Mouse (Mus musculus) kidney, embryonic 16.5 days (tissue): ENCODE data around the gene Nudt3. TPM values are rescaled to one million over a fixed set of nuclear protein-coding genes. Genes with fewer than 3 reads are reported as not detected.
A peak's percentile ranks its signal among the peaks of the same experiment; 100 is the strongest.
"Not testable (repeated sequence)": the region's sequence is repeated elsewhere in the genome, so short reads cannot be mapped to it uniquely, and the experiment has no call there.

Experiments used
- ATAC-seq: fragments of 200-750 bp; cut with Nextera tagmentation; 2 replicates; pipeline ENCODE4 v1.8.0; 2017; ENCODE audit warnings: moderate TSS enrichment; ENCODE audit not compliant: low FRiP score, low TSS enrichment
- H3K27ac ChIP-seq: fragments of 300-500 bp; sonication (generic); 2 replicates; pipeline ENCODE4 v1.5.1; 2014; ENCODE audit warnings: low read length
- H3K27me3 ChIP-seq: fragments of 300-500 bp; sonication (generic); 2 replicates; pipeline ENCODE4 v1.6.1; 2014; ENCODE audit warnings: low read length, control low read depth, mixed read lengths; ENCODE audit not compliant: insufficient read depth
- H3K36me3 ChIP-seq: fragments of 300-500 bp; sonication (generic); 2 replicates; pipeline ENCODE4 v1.6.1; 2014; ENCODE audit warnings: low read length, control low read depth, mixed read lengths; ENCODE audit not compliant: insufficient read depth
- H3K4me1 ChIP-seq: fragments of 300-500 bp; sonication (generic); 2 replicates; pipeline ENCODE4 v1.6.1; 2014; ENCODE audit warnings: low read length, control low read depth, mixed read lengths; ENCODE audit not compliant: insufficient read depth
- H3K4me2 ChIP-seq: fragments of 300-500 bp; sonication (generic); replicated peaks from 2 replicates; pipeline ENCODE4 v1.6.1; 2014; ENCODE audit warnings: low read depth, low read length
- H3K4me3 ChIP-seq: fragments of 300-500 bp; sonication (generic); 2 replicates; pipeline ENCODE4 v1.5.1; 2014; ENCODE audit warnings: mild to moderate bottlenecking, low read length
- H3K9ac ChIP-seq: fragments of 300-500 bp; sonication (generic); replicated peaks from 2 replicates; pipeline ENCODE4 v1.6.1; 2014; ENCODE audit warnings: low read length
- H3K9me3 ChIP-seq: fragments of 300-500 bp; sonication (generic); 2 replicates; pipeline ENCODE4 v1.6.1; 2016; ENCODE audit warnings: low read length, control low read depth
- WGBS: fragments of 180-500 bp; shearing (Covaris S2); extraction: QIAGEN DNeasy Blood & Tissue Kit; methylation state at CpG from one replicate; pipeline ENCODE4 v1.1.7; 2014; 5-methylcytosine and 5-hydroxymethylcytosine counted together
- polyA plus RNA-seq: library from polyadenylated mRNA; unstranded; fragments of >200 nt; fragmentation: Nextera tagmentation; extraction: Ambion mirVana; gene quantifications from 2 replicates; pipeline ENCODE4 v1.2.1, GENCODE M21; 2015

The Nudt3 gene
- polyA plus RNA-seq, 1 experiment from 2014 or later = 84.1 TPM

GRCm38 (mm10) chr17:27652046-27652790 is 28.9 kb upstream of the Nudt3 start:
- ATAC-seq = no peak
- WGBS = 78% methylated on average over 23 of the region's 23 CpGs
- Histone ChIP-seq H3K9me3 (no peaks in the 10 kb centered on the region), H3K27ac (no peak overlapping the region), H3K4me2 (no peak overlapping the region), H3K27me3 (peaks cover 30% of the 10 kb centered on the region), H3K9ac (no peak overlapping the region), H3K36me3 (no peaks in the 10 kb centered on the region), H3K4me3 (no peak overlapping the region), H3K4me1 (peaks cover 14% of the 10 kb centered on the region)

- Histone ChIP-seq H3K4me3 (no peak overlapping the region), H3K4me1 (peaks cover 7% of the 10 kb centered on the region), H3K9ac (no peak overlapping the region), H3K27ac (no peak overlapping the region), H3K36me3 (no peaks in the 10 kb centered on the region), H3K27me3 (peaks cover 14% of the 10 kb centered on the region), H3K4me2 (no peak overlapping the region), H3K9me3 (no peaks in the 10 kb centered on the region)
- WGBS = 73% methylated on average over 13 of the region's 13 CpGs
- no peak for ATAC-seq
Measured at GRCm38 (mm10) chr17:27650586-27650985, 27.3 kb upstream of the Nudt3 start.

- Histone ChIP-seq H3K27me3 (peaks cover 10% of the 10 kb centered on the region), H3K9ac (no peak overlapping the region), H3K36me3 (no peaks in the 10 kb centered on the region), H3K4me1 (peaks cover 3% of the 10 kb centered on the region), H3K9me3 (no peaks in the 10 kb centered on the region), H3K27ac (no peak overlapping the region), H3K4me3 (no peak overlapping the region), H3K4me2 (no peak overlapping the region)
- WGBS = 10% methylated on average over 12 of the region's 12 CpGs
- ATAC-seq = no peak
Measured at GRCm38 (mm10) chr17:27650160-27650559, 26.9 kb upstream of the Nudt3 start.

GRCm38 (mm10) chr17:27645807-27646206 is 22.5 kb upstream of the Nudt3 start:
- no peak overlapping the region for H3K4me3 ChIP-seq
- H3K27ac ChIP-seq = no peak overlapping the region
- H3K27me3 ChIP-seq = no peaks in the 10 kb centered on the region
- peaks cover 9% of the 10 kb centered on the region for H3K4me1 ChIP-seq
- H3K4me2 ChIP-seq = no peak overlapping the region
- 45% methylated on average over 7 of the region's 7 CpGs for WGBS
- no peak for ATAC-seq
- no peaks in the 10 kb centered on the region for H3K36me3 ChIP-seq
- no peaks in the 10 kb centered on the region for H3K9me3 ChIP-seq
- H3K9ac ChIP-seq = no peak overlapping the region

GRCm38 (mm10) chr17:27644572-27644971 is 21.3 kb upstream of the Nudt3 start:
- Histone ChIP-seq H3K27ac (no peak overlapping the region), H3K4me2 (no peak overlapping the region), H3K4me1 (peaks cover 9% of the 10 kb centered on the region), H3K9me3 (no peaks in the 10 kb centered on the region), H3K36me3 (no peaks in the 10 kb centered on the region), H3K4me3 (no peak overlapping the region), H3K9ac (no peak overlapping the region), H3K27me3 (no peaks in the 10 kb centered on the region)
- WGBS = 49% methylated on average over 2 of the region's 2 CpGs
- no peak for ATAC-seq

- Histone ChIP-seq H3K27me3 (no peaks in the 10 kb centered on the region), H3K4me2 (no peak overlapping the region), H3K27ac (no peak overlapping the region), H3K4me3 (no peak overlapping the region), H3K36me3 (no peaks in the 10 kb centered on the region), H3K4me1 (peaks cover 9% of the 10 kb centered on the region), H3K9ac (no peak overlapping the region), H3K9me3 (no peaks in the 10 kb centered on the region)
- WGBS = 81% methylated on average over 9 of the region's 9 CpGs
- no peak for ATAC-seq
Measured at GRCm38 (mm10) chr17:27643756-27644155, 20.5 kb upstream of the Nudt3 start.

GRCm38 (mm10) chr17:27643101-27643500 is 19.8 kb upstream of the Nudt3 start:
- H3K9me3 ChIP-seq = no peaks in the 10 kb centered on the region
- H3K4me2 ChIP-seq = 0 out of 2 replicates have a peak overlapping the region, but pooled peaks have one; percentile 31
- no peak for ATAC-seq
- 25% methylated on average over 6 of the region's 6 CpGs for WGBS
- H3K36me3 ChIP-seq = no peaks in the 10 kb centered on the region
- H3K27me3 ChIP-seq = no peaks in the 10 kb centered on the region
- no peak overlapping the region for H3K4me3 ChIP-seq
- no peak overlapping the region for H3K27ac ChIP-seq
- no peak overlapping the region for H3K9ac ChIP-seq
- peaks cover 9% of the 10 kb centered on the region for H3K4me1 ChIP-seq

GRCm38 (mm10) chr17:27642491-27643062 is 19.3 kb upstream of the Nudt3 start:
- ATAC-seq = peak; percentile 86
- 2% methylated on average over 12 of the region's 12 CpGs for WGBS
- no peak overlapping the region for H3K4me3 ChIP-seq
- H3K9me3 ChIP-seq = no peaks in the 10 kb centered on the region
- no peaks in the 10 kb centered on the region for H3K27me3 ChIP-seq
- peak overlapping the region; percentile 32 for H3K9ac ChIP-seq
- peaks cover 9% of the 10 kb centered on the region for H3K4me1 ChIP-seq
- peak overlapping the region; percentile 14; the same call in 1 of the 2 replicates for H3K27ac ChIP-seq
- H3K36me3 ChIP-seq = no peaks in the 10 kb centered on the region
- H3K4me2 ChIP-seq = peak overlapping the region; percentile 31; the same call in 1 of the 2 replicates

- not testable (repeated sequence) for H3K27ac ChIP-seq, H3K36me3 ChIP-seq, H3K4me2 ChIP-seq, H3K9me3 ChIP-seq, H3K27me3 ChIP-seq, H3K4me3 ChIP-seq, ATAC-seq, H3K9ac ChIP-seq
- peaks cover 19% of the 10 kb centered on the region for H3K4me1 ChIP-seq
- WGBS = 96% methylated on average over 6 of the region's 6 CpGs
Measured at GRCm38 (mm10) chr17:27639851-27640250, 16.6 kb upstream of the Nudt3 start.

- Histone ChIP-seq H3K4me3 (no peak overlapping the region), H3K36me3 (0 out of 2 replicates have a peak, but pooled peaks cover under 1% of the 10 kb centered on the region), H3K27me3 (no peaks in the 10 kb centered on the region), H3K9ac (no peak overlapping the region), H3K27ac (no peak overlapping the region), H3K4me2 (no peak overlapping the region), H3K4me1 (peaks cover 19% of the 10 kb centered on the region), H3K9me3 (no peaks in the 10 kb centered on the region)
- 84% methylated on average over 20 of the region's 20 CpGs for WGBS
- ATAC-seq = no peak
Measured at GRCm38 (mm10) chr17:27638921-27639332, 15.6 kb upstream of the Nudt3 start.
